Mouse (Mus musculus) bone marrow, adult 2 months (tissue): Measurements from ENCODE around the gene Tubgcp6.

Experiments
- CTCF ChIP-seq: fragments of 200-500 bp; IDR thresholded peaks from 2 replicates; pipeline ENCODE4 v1.5.1; 2011; ENCODE audit warnings: low read length, control low read depth; ENCODE audit not compliant: control insufficient read depth, insufficient read depth
- POLR2A ChIP-seq: fragments of 200-500 bp; IDR thresholded peaks from 2 replicates; pipeline ENCODE4 v1.6.1; 2011; ENCODE audit warnings: low read depth, mild to moderate bottlenecking, control low read depth, low read length, borderline replicate concordance; ENCODE audit not compliant: control insufficient read depth

DNA sequence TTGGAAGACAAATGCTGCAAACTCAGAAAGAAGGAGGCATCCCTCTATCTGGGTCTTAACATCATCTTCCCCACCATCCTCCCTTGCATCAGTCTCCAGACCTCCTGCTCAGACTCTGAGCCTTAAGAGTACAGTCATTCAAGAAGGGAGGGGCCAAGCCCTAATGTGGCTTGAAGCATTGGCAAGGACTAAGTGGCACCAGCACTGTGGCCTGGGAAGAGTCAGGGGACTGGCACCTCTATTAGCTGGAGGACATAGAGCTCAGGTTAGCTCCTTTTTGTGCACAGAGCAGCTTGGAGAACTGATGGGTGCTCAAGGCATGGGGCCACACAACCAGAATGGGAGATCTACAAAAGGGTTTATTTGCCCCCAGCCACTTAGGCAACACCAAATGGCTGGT, 7.3 kb upstream of the Tubgcp6 start:
- no peak for TF ChIP-seq CTCF
- no peak for TF ChIP-seq POLR2A
